Mouse (Mus musculus) limb, embryonic 14.5 days (tissue): ENCODE data around the gene Spop. TPM values are rescaled to one million over a fixed set of nuclear protein-coding genes. Genes with fewer than 3 reads are reported as not detected.

Source experiments
- ATAC-seq: fragments of 200-750 bp; cut with Nextera tagmentation; 2 replicates; pipeline ENCODE4 v1.8.0; 2017; ENCODE audit warnings: low read depth, moderate number of reproducible peaks, moderate TSS enrichment; ENCODE audit not compliant: low FRiP score
- DNase-seq: peaks from one replicate; pipeline ENCODE4 v3.0.0-alpha.2; 2015; ENCODE audit warnings: low spot score
- H3K27ac ChIP-seq: fragments of 300-500 bp; sonication (generic); replicated peaks from 2 replicates; pipeline ENCODE4 v1.5.1; 2014; ENCODE audit warnings: low read depth, mild to moderate bottlenecking, low read length, moderate library complexity, mixed read lengths
- H3K27me3 ChIP-seq: fragments of 300-500 bp; sonication (generic); 2 replicates; pipeline ENCODE4 v1.6.1; 2014; ENCODE audit warnings: low read length, mixed read lengths; ENCODE audit not compliant: control insufficient read depth, insufficient read depth
- H3K36me3 ChIP-seq: fragments of 300-500 bp; sonication (generic); 2 replicates; pipeline ENCODE4 v1.6.1; 2014; ENCODE audit warnings: mild to moderate bottlenecking, low read length, moderate library complexity, mixed read lengths; ENCODE audit not compliant: control insufficient read depth, insufficient read depth
- H3K4me1 ChIP-seq: fragments of 300-500 bp; sonication (generic); 2 replicates; pipeline ENCODE4 v1.6.1; 2014; ENCODE audit warnings: antibody characterized with exemption, low read length, mixed read lengths; ENCODE audit not compliant: control insufficient read depth, insufficient read depth
- H3K4me2 ChIP-seq: fragments of 300-500 bp; sonication (generic); replicated peaks from 2 replicates; pipeline ENCODE4 v1.6.1; 2014; ENCODE audit warnings: low read depth, mild to moderate bottlenecking, low read length, moderate library complexity; ENCODE audit not compliant: severe bottlenecking
- H3K4me3 ChIP-seq: fragments of 300-500 bp; sonication (generic); replicated peaks from 2 replicates; pipeline ENCODE4 v1.5.1; 2014; ENCODE audit warnings: low read length
- H3K9ac ChIP-seq: fragments of 300-500 bp; sonication (generic); 2 replicates; pipeline ENCODE4 v1.6.1; 2014; ENCODE audit warnings: mild to moderate bottlenecking, low read depth, low read length, moderate library complexity; ENCODE audit not compliant: severe bottlenecking
- H3K9me3 ChIP-seq: fragments of 300-500 bp; sonication (generic); 2 replicates; pipeline ENCODE4 v1.6.1; 2016; ENCODE audit warnings: low read length; ENCODE audit not compliant: control insufficient read depth
- POLR2A ChIP-seq: fragments of 200-500 bp; IDR thresholded peaks from 2 replicates; pipeline ENCODE4 v1.8.0; 2012; ENCODE audit warnings: inconsistent platforms, mild to moderate bottlenecking, moderate library complexity, borderline replicate concordance; ENCODE audit not compliant: insufficient read depth, insufficient read length; ENCODE audit errors: extremely low read depth
- WGBS: fragments of 180-500 bp; shearing (Covaris S2); extraction: QIAGEN DNeasy Blood & Tissue Kit; methylation state at CpG from one replicate; pipeline ENCODE4 v1.1.7; 2014; 5-methylcytosine and 5-hydroxymethylcytosine counted together
- polyA plus RNA-seq, 2 experiments: library from polyadenylated mRNA; depleted of rRNA in 1 of 2; stranded (reverse) in 1 of 2; unstranded in 1 of 2; fragments of >200 nt; fragmentation: Nextera tagmentation in 1 of 2; extraction: Ambion mirVana in 1 of 2; gene quantifications; 2 replicates each; pipeline versions ENCODE4 v1.2.1 to v1.2.3; 2012 to 2014

The Spop gene
- polyA plus RNA-seq, 2 experiments = 51.3 to 92.7 TPM

GRCm38 (mm10) chr11:95391201-95391600, 22.7 kb upstream of the Spop start:
- Histone ChIP-seq H3K4me2 (no peak overlapping the region), H3K4me1 (peaks cover 10% of the 10 kb centered on the region; the same call in 1 of the 2 replicates), H3K36me3 (peaks cover 58% of the 10 kb centered on the region), H3K27me3 (no peaks in the 10 kb centered on the region), H3K9ac (no peak overlapping the region), H3K9me3 (no peaks in the 10 kb centered on the region), H3K4me3 (no peak overlapping the region), H3K27ac (no peak overlapping the region)
- DNase-seq = no peak
- 73% methylated on average over 4 of the region's 4 CpGs for WGBS
- no peak for TF ChIP-seq POLR2A
- no peak for ATAC-seq

DNA sequence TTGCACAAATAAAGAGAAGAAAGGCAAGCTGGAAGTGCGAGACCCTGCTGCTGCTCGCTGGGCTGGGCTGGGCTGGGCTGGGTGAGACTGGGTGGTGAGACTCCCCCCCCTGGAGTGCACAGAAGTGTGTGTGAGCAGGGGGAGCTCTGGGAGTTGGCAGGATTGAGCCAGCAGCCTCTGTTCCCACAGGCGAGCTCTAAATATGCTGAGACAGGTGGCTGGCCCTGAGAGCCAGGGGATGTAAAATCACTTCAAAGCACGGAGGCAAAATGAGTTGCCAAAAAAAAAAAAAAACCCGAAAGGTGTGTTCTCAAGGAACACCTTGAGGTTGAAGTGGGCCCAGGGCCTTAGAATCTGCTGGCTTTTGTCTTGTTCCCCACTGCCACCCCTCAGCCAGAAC, 22.1 kb upstream of the Spop start:
- H3K4me2 ChIP-seq = no peak overlapping the region
- TF ChIP-seq POLR2A = no peak
- ATAC-seq = no peak
- no peaks in the 10 kb centered on the region for H3K9me3 ChIP-seq
- no peak overlapping the region for H3K4me3 ChIP-seq
- no peak for DNase-seq
- H3K27me3 ChIP-seq = no peaks in the 10 kb centered on the region
- H3K4me1 ChIP-seq = peaks cover 10% of the 10 kb centered on the region; the same call in 1 of the 2 replicates
- H3K27ac ChIP-seq = peak overlapping the region; percentile 33; the same call in 1 of the 2 replicates
- WGBS = 55% methylated on average over 5 of the region's 5 CpGs
- H3K36me3 ChIP-seq = peaks cover 53% of the 10 kb centered on the region
- H3K9ac ChIP-seq = 0 out of 2 replicates have a peak overlapping the region, but pooled peaks have one; percentile 21

- Histone ChIP-seq H3K4me2 (no peak overlapping the region), H3K27ac (peak overlapping the region; percentile 33; the same call in 1 of the 2 replicates), H3K9ac (peak overlapping the region; percentile 21; the same call in 1 of the 2 replicates), H3K4me1 (peaks cover 10% of the 10 kb centered on the region; the same call in 1 of the 2 replicates), H3K4me3 (no peak overlapping the region), H3K36me3 (peaks cover 48% of the 10 kb centered on the region), H3K9me3 (no peaks in the 10 kb centered on the region), H3K27me3 (no peaks in the 10 kb centered on the region)
- DNase-seq (peak; percentile 58), ATAC-seq (peak; percentile 67; the same call in 1 of the 2 replicates)
- WGBS = 37% methylated on average over 7 of the region's 7 CpGs
- TF ChIP-seq POLR2A = no peak
These were observed 21.6 kb upstream of the Spop start for GRCm38 (mm10) chr11:95392223-95392667.

- no peaks in the 10 kb centered on the region for H3K9me3 ChIP-seq
- TF ChIP-seq POLR2A = no peak
- no peak for ATAC-seq
These were observed 21.0 kb upstream of the Spop start for GRCm38 (mm10) chr11:95392708-95393499.

DNA sequence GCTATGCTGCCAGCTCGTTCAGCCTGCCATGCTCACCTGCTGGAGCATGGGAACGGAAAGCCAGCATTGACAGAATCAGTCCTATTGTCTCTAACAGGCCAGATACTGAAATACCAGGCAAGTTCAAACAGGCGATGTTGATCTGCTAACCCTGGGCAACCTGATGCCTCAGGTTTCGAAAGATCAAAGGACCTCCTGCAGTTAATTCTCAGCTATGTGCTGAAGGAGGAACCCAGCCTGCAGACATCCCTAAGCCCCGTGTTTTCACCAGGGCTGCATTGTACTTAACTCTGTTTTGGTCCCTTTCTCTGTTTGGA, 20.4 kb upstream of the Spop start:
- no peak for TF ChIP-seq POLR2A
- DNase-seq = no peak
- Histone ChIP-seq H3K4me2 (no peak overlapping the region), H3K4me1 (peaks cover 10% of the 10 kb centered on the region; the same call in 1 of the 2 replicates), H3K36me3 (peaks cover 36% of the 10 kb centered on the region), H3K9ac (no peak overlapping the region), H3K27ac (no peak overlapping the region), H3K4me3 (no peak overlapping the region), H3K9me3 (no peaks in the 10 kb centered on the region), H3K27me3 (no peaks in the 10 kb centered on the region)
- 15% methylated on average over 5 of the region's 5 CpGs for WGBS
- ATAC-seq = no peak

More at GRCm38 (mm10) chr11:95392708-95393499, 21.0 kb upstream of the Spop start:
- DNase-seq = no peak
- Histone ChIP-seq H3K36me3 (peaks cover 41% of the 10 kb centered on the region), H3K4me1 (peaks cover 10% of the 10 kb centered on the region; the same call in 1 of the 2 replicates), H3K27ac (no peak overlapping the region), H3K4me3 (no peak overlapping the region), H3K4me2 (no peak overlapping the region), H3K27me3 (no peaks in the 10 kb centered on the region), H3K9ac (no peak overlapping the region)
- 63% methylated on average over 11 of the region's 11 CpGs for WGBS
